Mouse (Mus musculus): Measurements from ENCODE around the gene Pde8a.

Gene Pde8a

GRCm38 (mm10) chr7:81209979-81210685 lies 3.3 kb upstream of the Pde8a start:
- no peak for DNase-seq (ENCODE audit: low read depth, low spot score)

- no peak for DNase-seq (ENCODE audit: low read depth, low spot score)
These were observed 1.6 kb upstream of the Pde8a start for GRCm38 (mm10) chr7:81211760-81212159.

- DNase-seq (ENCODE audit: low read depth, low spot score): peak; percentile 18
These were observed 1.1 kb upstream of the Pde8a start for GRCm38 (mm10) chr7:81212261-81212681.

GRCm38 (mm10) chr7:81212697-81213346 lies 574 bp upstream of the Pde8a start:
- peak; percentile 89 for DNase-seq (ENCODE audit: low read depth, low spot score)

- DNase-seq (ENCODE audit: low read depth, low spot score): no peak
These were observed 934 bp downstream of the Pde8a start for GRCm38 (mm10) chr7:81214153-81214907.

GRCm38 (mm10) chr7:81215950-81216349 lies 2.6 kb downstream of the Pde8a start:
- peak; percentile 50 for DNase-seq (ENCODE audit: low read depth, low spot score)

GRCm38 (mm10) chr7:81219321-81219720 lies 5.9 kb downstream of the Pde8a start:
- DNase-seq (ENCODE audit: low read depth, low spot score): no peak

GRCm38 (mm10) chr7:81220381-81220780 lies 7.0 kb downstream of the Pde8a start:
- no peak for DNase-seq (ENCODE audit: low read depth, low spot score)

GRCm38 (mm10) chr7:81224260-81224659 lies 10.9 kb downstream of the Pde8a start:
- DNase-seq (ENCODE audit: low read depth, low spot score): no peak

GRCm38 (mm10) chr7:81230091-81230792 lies 16.8 kb downstream of the Pde8a start:
- DNase-seq (ENCODE audit: low read depth, low spot score): no peak

GRCm38 (mm10) chr7:81232674-81233073 lies 19.3 kb downstream of the Pde8a start:
- DNase-seq (ENCODE audit: low read depth, low spot score): no peak

- no peak for DNase-seq (ENCODE audit: low read depth, low spot score)
These were observed 21.7 kb downstream of the Pde8a start for GRCm38 (mm10) chr7:81235117-81235516.

- no peak for DNase-seq (ENCODE audit: low read depth, low spot score)
These were observed 22.3 kb downstream of the Pde8a start for GRCm38 (mm10) chr7:81235600-81236223.

- DNase-seq (ENCODE audit: low read depth, low spot score): no peak
These were observed 30.0 kb downstream of the Pde8a start for GRCm38 (mm10) chr7:81243361-81243760.

GRCm38 (mm10) chr7:81249854-81250279 lies 36.5 kb downstream of the Pde8a start:
- DNase-seq (ENCODE audit: low read depth, low spot score): no peak

GRCm38 (mm10) chr7:81250601-81251000 lies 37.2 kb downstream of the Pde8a start:
- no peak for DNase-seq (ENCODE audit: low read depth, low spot score)

- DNase-seq (ENCODE audit: low read depth, low spot score): no peak
These were observed 38.1 kb downstream of the Pde8a start for GRCm38 (mm10) chr7:81251521-81251920.

- DNase-seq (ENCODE audit: low read depth, low spot score): no peak
These were observed 39.9 kb downstream of the Pde8a start for GRCm38 (mm10) chr7:81253317-81253716.

- no peak for DNase-seq (ENCODE audit: low read depth, low spot score)
These were observed 41.2 kb downstream of the Pde8a start for GRCm38 (mm10) chr7:81254579-81254978.

- no peak for DNase-seq (ENCODE audit: low read depth, low spot score)
These were observed 42.1 kb downstream of the Pde8a start for GRCm38 (mm10) chr7:81255456-81255855.

GRCm38 (mm10) chr7:81256773-81257172 lies 43.4 kb downstream of the Pde8a start:
- DNase-seq (ENCODE audit: low read depth, low spot score): no peak
